Mouse (Mus musculus): Measurements from ENCODE around the gene Slc35g3.

Slc35g3 gene

GRCm38 (mm10) chr11:69784793-69785272 is 23.1 kb upstream of the Slc35g3 start:
- DNase-seq (ENCODE audit: low spot score), result no peak

- no peak for DNase-seq (ENCODE audit: low spot score)
These were observed 20.1 kb upstream of the Slc35g3 start for GRCm38 (mm10) chr11:69781828-69782227.

GRCm38 (mm10) chr11:69778985-69779384 is 17.2 kb upstream of the Slc35g3 start:
- no peak for DNase-seq (ENCODE audit: low spot score)

GRCm38 (mm10) chr11:69778258-69778982 is 16.7 kb upstream of the Slc35g3 start:
- DNase-seq (ENCODE audit: low spot score), result no peak

- DNase-seq (ENCODE audit: low spot score), result no peak
These were observed 15.9 kb upstream of the Slc35g3 start for GRCm38 (mm10) chr11:69777504-69778257.

- DNase-seq (ENCODE audit: low spot score), result no peak
These were observed 14.7 kb upstream of the Slc35g3 start for GRCm38 (mm10) chr11:69776488-69776887.

- DNase-seq (ENCODE audit: low spot score), result no peak
These were observed 13.9 kb upstream of the Slc35g3 start for GRCm38 (mm10) chr11:69775716-69776115.

GRCm38 (mm10) chr11:69774961-69775360 is 13.2 kb upstream of the Slc35g3 start:
- DNase-seq (ENCODE audit: low spot score), result no peak

GRCm38 (mm10) chr11:69767625-69767909 is 5.8 kb upstream of the Slc35g3 start:
- DNase-seq (ENCODE audit: low spot score), result no peak

GRCm38 (mm10) chr11:69766872-69767624 is 5.3 kb upstream of the Slc35g3 start:
- DNase-seq (ENCODE audit: low spot score), result no peak

GRCm38 (mm10) chr11:69766126-69766609 is 4.4 kb upstream of the Slc35g3 start:
- peak; percentile 55 for DNase-seq (ENCODE audit: low spot score)

- peak; percentile 34 for DNase-seq (ENCODE audit: low spot score)
These were observed 3.7 kb upstream of the Slc35g3 start, which contains the start of gene Zbtb4 for GRCm38 (mm10) chr11:69765221-69766125. TSS of gene Zbtb4 (plus strand) at chr11:69765912.

- no peak for DNase-seq (ENCODE audit: low spot score)
These were observed 1.8 kb upstream of the Slc35g3 start for GRCm38 (mm10) chr11:69763551-69763950.

GRCm38 (mm10) chr11:69760901-69761200 is 917 bp downstream of the Slc35g3 start:
- DNase-seq (ENCODE audit: low spot score), result no peak

- no peak for DNase-seq (ENCODE audit: low spot score)
These were observed 1.4 kb downstream of the Slc35g3 start for GRCm38 (mm10) chr11:69760160-69760900.

- peak; percentile 63 for DNase-seq (ENCODE audit: low spot score)
These were observed 2.6 kb downstream of the Slc35g3 start for GRCm38 (mm10) chr11:69758971-69759721.

- DNase-seq (ENCODE audit: low spot score), result peak; percentile 99
These were observed 3.2 kb downstream of the Slc35g3 start, which contains the start of gene Polr2a for GRCm38 (mm10) chr11:69758478-69758970. TSS of gene Polr2a (minus strand) at chr11:69758637.

GRCm38 (mm10) chr11:69758090-69758456 is 3.7 kb downstream of the Slc35g3 start:
- DNase-seq (ENCODE audit: low spot score), result peak; percentile 97

- no peak for DNase-seq (ENCODE audit: low spot score)
These were observed 4.3 kb downstream of the Slc35g3 start for GRCm38 (mm10) chr11:69757303-69758089.
